Mouse (Mus musculus): ENCODE results near the gene Asic2. TPM values are rescaled to one million over a fixed set of nuclear protein-coding genes. Genes with fewer than 3 reads are reported as not detected.

The Asic2 gene
- polyA plus RNA-seq, 1 experiment from 2014 or later = 0.65 TPM

DNA sequence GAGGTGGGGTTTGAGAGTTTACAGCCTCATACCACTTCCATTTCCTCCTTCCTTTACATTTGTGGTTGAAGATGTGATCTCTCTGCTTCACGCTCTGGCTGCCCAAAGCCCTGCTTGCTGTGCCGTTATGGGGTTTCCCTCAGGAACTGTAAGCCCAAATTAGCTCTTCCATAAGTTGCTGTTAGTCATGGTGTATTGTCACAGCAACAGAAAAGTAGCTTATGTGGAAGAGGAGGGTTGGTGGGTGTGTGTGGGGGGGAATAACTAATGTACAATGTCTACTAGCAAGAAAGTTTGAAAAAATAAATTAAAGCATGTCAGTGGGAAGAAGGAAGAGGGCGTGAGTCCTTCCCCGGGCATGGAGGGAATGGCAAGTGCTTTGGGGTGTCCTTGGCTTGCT, 896.4 kb downstream of the Asic2 start:
- Histone ChIP-seq H3K27me3 (replicated peaks; ENCODE audit: control insufficient read depth, insufficient read depth, low read length) (no peaks in the 10 kb centered on the region), H3K9me3 (ENCODE audit: control insufficient read depth, low read length) (no peaks in the 10 kb centered on the region), H3K4me3 (ENCODE audit: low read depth, low read length) (no peak overlapping the region), H3K4me2 (ENCODE audit: low read depth, low read length) (no peak overlapping the region), H3K4me1 (ENCODE audit: control insufficient read depth, insufficient read depth, low read length) (no peaks in the 10 kb centered on the region), H3K9ac (ENCODE audit: low read depth, low read length) (no peak overlapping the region), H3K27ac (replicated peaks; ENCODE audit: low read depth, low read length) (no peak overlapping the region), H3K36me3 (ENCODE audit: control insufficient read depth, insufficient read depth, low read length) (no peaks in the 10 kb centered on the region)
- ATAC-seq (ENCODE audit: low read depth) = no peak
- WGBS = 90% methylated on average over 4 of the region's 4 CpGs
- DNase-seq (ENCODE audit: low spot score) = no peak

DNA sequence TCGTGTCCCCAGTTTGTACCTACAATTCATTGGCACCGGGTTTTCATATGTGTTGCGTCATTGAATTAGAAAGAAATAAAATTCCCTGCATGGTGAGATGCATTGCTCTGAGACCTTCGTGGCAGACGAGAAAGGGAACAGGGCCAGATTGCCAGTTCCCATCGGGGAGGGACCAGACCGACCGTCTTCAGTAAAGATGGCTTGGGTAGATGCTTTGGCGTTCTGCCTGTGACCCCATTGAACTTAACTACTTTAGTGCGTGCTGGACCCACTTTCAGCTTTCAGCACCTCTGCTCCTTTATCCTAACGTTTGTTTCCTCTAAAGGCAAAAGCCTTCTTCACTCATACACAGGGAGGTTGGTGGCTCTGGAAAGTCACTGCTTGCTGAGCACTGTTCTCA, 902.9 kb downstream of the Asic2 start:
- H3K4me3 ChIP-seq (ENCODE audit: low read depth, low read length) = no peak overlapping the region
- H3K27me3 ChIP-seq (replicated peaks; ENCODE audit: control insufficient read depth, insufficient read depth, low read length) = no peaks in the 10 kb centered on the region
- 87% methylated on average over 11 of the region's 11 CpGs for WGBS
- no peak for DNase-seq (ENCODE audit: low spot score)
- no peak overlapping the region for H3K4me2 ChIP-seq (ENCODE audit: low read depth, low read length)
- no peak for ATAC-seq (ENCODE audit: low read depth)
- no peak overlapping the region for H3K27ac ChIP-seq (replicated peaks; ENCODE audit: low read depth, low read length)
- no peaks in the 10 kb centered on the region for H3K36me3 ChIP-seq (ENCODE audit: control insufficient read depth, insufficient read depth, low read length)
- H3K4me1 ChIP-seq (ENCODE audit: control insufficient read depth, insufficient read depth, low read length) = no peaks in the 10 kb centered on the region
- no peaks in the 10 kb centered on the region for H3K9me3 ChIP-seq (ENCODE audit: control insufficient read depth, low read length)
- no peak overlapping the region for H3K9ac ChIP-seq (ENCODE audit: low read depth, low read length)

DNA sequence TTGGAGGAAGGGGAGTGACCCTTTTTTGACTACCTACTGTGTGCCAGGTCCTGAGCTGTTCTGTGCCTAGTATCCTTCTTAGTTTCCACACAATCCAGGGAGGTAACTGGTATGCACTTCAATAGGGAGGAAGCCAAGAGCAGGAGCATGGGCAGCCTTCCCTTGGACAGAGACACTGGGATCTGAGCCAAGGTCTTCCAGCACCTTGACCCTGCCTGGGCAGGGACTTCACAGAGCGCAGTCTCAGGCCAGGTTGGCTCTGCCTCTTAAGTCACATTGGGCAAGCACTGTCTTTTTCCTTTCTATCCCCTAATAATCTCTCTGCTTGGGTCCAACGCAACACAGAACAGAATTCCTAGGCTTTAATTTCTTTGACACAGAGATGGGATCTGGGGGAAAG, 904.3 kb downstream of the Asic2 start:
- DNase-seq (ENCODE audit: low spot score) (no peak), ATAC-seq (ENCODE audit: low read depth) (no peak)
- Histone ChIP-seq H3K4me1 (ENCODE audit: control insufficient read depth, insufficient read depth, low read length) (no peaks in the 10 kb centered on the region), H3K27me3 (replicated peaks; ENCODE audit: control insufficient read depth, insufficient read depth, low read length) (no peaks in the 10 kb centered on the region), H3K27ac (replicated peaks; ENCODE audit: low read depth, low read length) (no peak overlapping the region), H3K4me2 (ENCODE audit: low read depth, low read length) (no peak overlapping the region), H3K36me3 (ENCODE audit: control insufficient read depth, insufficient read depth, low read length) (no peaks in the 10 kb centered on the region), H3K9me3 (ENCODE audit: control insufficient read depth, low read length) (no peaks in the 10 kb centered on the region), H3K9ac (ENCODE audit: low read depth, low read length) (no peak overlapping the region), H3K4me3 (ENCODE audit: low read depth, low read length) (no peak overlapping the region)
- WGBS = 89% methylated on average over 2 of the region's 2 CpGs

DNA sequence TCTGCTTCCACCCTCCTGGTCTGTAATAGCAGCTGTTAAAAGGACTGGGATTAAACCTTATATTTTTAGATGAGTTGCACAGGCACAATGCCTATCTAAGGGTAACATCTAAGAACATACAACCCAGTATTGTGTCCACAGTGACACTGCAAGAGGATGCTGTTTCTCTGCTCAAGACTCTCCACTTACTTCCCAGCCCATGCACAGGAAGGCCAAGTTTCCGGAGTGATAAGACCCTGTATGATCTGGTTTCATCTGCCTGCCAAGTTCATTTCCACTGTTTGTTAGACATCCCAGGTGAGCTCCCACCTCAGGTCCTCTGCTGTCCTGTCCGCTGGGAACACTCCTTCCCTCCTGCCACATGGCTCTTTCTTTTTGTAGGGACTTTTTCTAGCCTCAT, 908.2 kb downstream of the Asic2 start:
- ATAC-seq (ENCODE audit: low read depth) = no peak
- no peak overlapping the region for H3K27ac ChIP-seq (replicated peaks; ENCODE audit: low read depth, low read length)
- no peak overlapping the region for H3K4me2 ChIP-seq (ENCODE audit: low read depth, low read length)
- H3K9me3 ChIP-seq (ENCODE audit: control insufficient read depth, low read length) = no peaks in the 10 kb centered on the region
- no peaks in the 10 kb centered on the region for H3K27me3 ChIP-seq (replicated peaks; ENCODE audit: control insufficient read depth, insufficient read depth, low read length)
- no peak overlapping the region for H3K9ac ChIP-seq (ENCODE audit: low read depth, low read length)
- H3K36me3 ChIP-seq (ENCODE audit: control insufficient read depth, insufficient read depth, low read length) = no peaks in the 10 kb centered on the region
- 81% methylated on average over 2 of the region's 2 CpGs for WGBS
- H3K4me1 ChIP-seq (ENCODE audit: control insufficient read depth, insufficient read depth, low read length) = no peaks in the 10 kb centered on the region
- no peak for DNase-seq (ENCODE audit: low spot score)
- no peak overlapping the region for H3K4me3 ChIP-seq (ENCODE audit: low read depth, low read length)

DNA sequence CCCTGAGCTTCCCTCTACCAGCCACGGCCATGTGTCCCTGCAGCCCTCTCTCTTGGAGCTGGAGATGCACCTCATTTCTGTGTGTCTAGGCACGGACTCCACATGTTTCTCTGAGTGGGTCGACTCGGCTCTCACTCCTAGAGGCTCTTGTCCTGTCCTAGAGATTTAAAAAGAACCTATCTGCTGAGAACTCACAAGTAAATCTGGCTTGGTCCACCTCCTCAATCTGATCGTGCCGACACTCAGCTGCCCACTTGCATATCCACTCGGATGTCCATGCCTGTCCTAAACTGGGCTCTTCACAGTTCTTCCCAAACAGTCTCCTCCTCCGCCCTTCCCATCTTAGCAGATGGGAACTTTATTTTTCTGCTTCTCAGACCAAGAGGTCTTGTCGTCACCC, 908.7 kb downstream of the Asic2 start:
- Histone ChIP-seq H3K4me2 (ENCODE audit: low read depth, low read length) (no peak overlapping the region), H3K27me3 (replicated peaks; ENCODE audit: control insufficient read depth, insufficient read depth, low read length) (no peaks in the 10 kb centered on the region), H3K4me1 (ENCODE audit: control insufficient read depth, insufficient read depth, low read length) (no peaks in the 10 kb centered on the region), H3K9me3 (ENCODE audit: control insufficient read depth, low read length) (no peaks in the 10 kb centered on the region), H3K4me3 (ENCODE audit: low read depth, low read length) (no peak overlapping the region), H3K27ac (replicated peaks; ENCODE audit: low read depth, low read length) (no peak overlapping the region), H3K9ac (ENCODE audit: low read depth, low read length) (no peak overlapping the region), H3K36me3 (ENCODE audit: control insufficient read depth, insufficient read depth, low read length) (no peaks in the 10 kb centered on the region)
- DNase-seq (ENCODE audit: low spot score) = no peak
- WGBS = 82% methylated on average over 9 of the region's 9 CpGs
- no peak for ATAC-seq (ENCODE audit: low read depth)

DNA sequence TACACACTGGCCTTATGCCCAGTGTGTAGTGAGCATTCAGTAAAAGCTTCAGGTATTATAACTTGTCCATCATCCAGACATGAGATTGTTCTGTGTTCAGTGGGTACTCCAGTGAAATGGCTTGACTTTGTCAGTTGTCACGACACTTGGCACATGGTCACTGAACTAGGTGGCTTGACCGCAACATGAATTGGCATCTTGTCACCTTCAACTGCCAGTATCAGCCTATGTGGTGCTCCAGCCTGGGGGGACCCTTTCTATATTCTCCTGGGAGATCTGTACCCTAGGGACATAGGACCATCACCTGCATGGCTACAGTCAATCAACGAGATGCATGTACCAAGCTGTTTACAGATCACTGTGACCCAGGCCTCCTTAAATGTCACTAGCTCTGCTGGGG, 910.8 kb downstream of the Asic2 start:
- H3K9me3 ChIP-seq (ENCODE audit: control insufficient read depth, low read length) = no peaks in the 10 kb centered on the region
- DNase-seq (ENCODE audit: low spot score) = no peak
- H3K27me3 ChIP-seq (replicated peaks; ENCODE audit: control insufficient read depth, insufficient read depth, low read length) = no peaks in the 10 kb centered on the region
- no peak overlapping the region for H3K9ac ChIP-seq (ENCODE audit: low read depth, low read length)
- H3K4me2 ChIP-seq (ENCODE audit: low read depth, low read length) = no peak overlapping the region
- H3K36me3 ChIP-seq (ENCODE audit: control insufficient read depth, insufficient read depth, low read length) = no peaks in the 10 kb centered on the region
- H3K4me1 ChIP-seq (ENCODE audit: control insufficient read depth, insufficient read depth, low read length) = no peaks in the 10 kb centered on the region
- H3K27ac ChIP-seq (replicated peaks; ENCODE audit: low read depth, low read length) = no peak overlapping the region
- no peak for ATAC-seq (ENCODE audit: low read depth)
- WGBS = 85% methylated on average over 3 of the region's 3 CpGs
- no peak overlapping the region for H3K4me3 ChIP-seq (ENCODE audit: low read depth, low read length)

DNA sequence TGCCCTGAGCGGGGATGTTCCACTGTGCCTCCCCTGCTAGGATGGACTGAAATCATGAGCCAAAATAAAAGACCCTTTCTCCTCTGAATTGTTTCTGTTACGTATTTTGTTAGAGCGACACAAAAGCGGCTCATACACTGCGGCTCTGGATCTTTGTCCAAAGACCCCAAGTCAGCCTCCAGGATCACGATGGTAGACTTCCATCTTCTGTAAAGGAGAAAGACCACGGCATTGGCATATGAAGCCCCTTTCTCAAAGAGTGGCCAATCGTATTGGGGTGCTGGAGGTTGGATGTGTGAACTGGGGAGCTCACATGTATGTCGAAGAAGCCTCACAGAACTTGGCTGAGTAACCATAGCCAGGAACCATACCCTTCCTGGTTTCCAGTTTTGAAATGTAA, 911.5 kb downstream of the Asic2 start:
- H3K4me3 ChIP-seq (ENCODE audit: low read depth, low read length) = no peak overlapping the region
- H3K9me3 ChIP-seq (ENCODE audit: control insufficient read depth, low read length) = no peaks in the 10 kb centered on the region
- no peak overlapping the region for H3K4me2 ChIP-seq (ENCODE audit: low read depth, low read length)
- H3K27me3 ChIP-seq (replicated peaks; ENCODE audit: control insufficient read depth, insufficient read depth, low read length) = no peaks in the 10 kb centered on the region
- ATAC-seq (ENCODE audit: low read depth) (no peak), DNase-seq (ENCODE audit: low spot score) (no peak)
- H3K4me1 ChIP-seq (ENCODE audit: control insufficient read depth, insufficient read depth, low read length) = no peaks in the 10 kb centered on the region
- no peak overlapping the region for H3K9ac ChIP-seq (ENCODE audit: low read depth, low read length)
- H3K36me3 ChIP-seq (ENCODE audit: control insufficient read depth, insufficient read depth, low read length) = no peaks in the 10 kb centered on the region
- WGBS = 92% methylated on average over 9 of the region's 9 CpGs
- no peak overlapping the region for H3K27ac ChIP-seq (replicated peaks; ENCODE audit: low read depth, low read length)

DNA sequence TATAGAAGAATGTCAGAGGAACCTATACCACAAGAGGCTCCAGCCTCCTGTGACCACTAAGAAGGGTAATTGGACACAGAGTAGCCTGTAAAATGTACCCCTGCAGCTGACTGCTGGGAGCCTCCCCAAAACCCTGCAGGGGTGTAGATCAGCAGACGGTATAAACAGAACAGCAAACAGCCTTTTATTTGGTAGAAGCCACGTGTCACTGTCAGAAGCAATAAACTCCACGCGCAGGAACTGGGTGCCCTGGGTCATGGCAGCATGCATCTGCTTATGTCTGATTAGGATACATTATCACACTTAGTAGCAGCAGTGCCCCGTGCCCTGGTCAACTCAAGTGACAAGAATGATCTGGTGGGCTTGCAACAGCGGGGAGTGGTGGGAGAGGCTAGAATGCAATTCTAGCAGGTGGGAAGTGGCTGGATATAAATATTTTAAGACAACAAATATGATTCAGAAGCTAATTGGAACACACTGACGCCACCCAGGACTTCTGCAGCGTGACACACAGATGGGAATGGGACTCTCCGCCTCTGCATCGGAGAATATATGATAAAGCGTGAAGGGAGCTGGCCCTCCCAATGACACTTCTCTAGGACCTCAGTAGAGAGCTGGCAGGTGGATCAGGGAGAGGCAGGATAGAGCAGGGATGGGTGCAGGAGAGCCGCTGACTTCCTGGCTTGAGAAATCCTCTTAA, 912.7 kb downstream of the Asic2 start:
- H3K4me1 ChIP-seq (ENCODE audit: control insufficient read depth, insufficient read depth, low read length) = no peaks in the 10 kb centered on the region
- H3K27ac ChIP-seq (replicated peaks; ENCODE audit: low read depth, low read length) = no peak overlapping the region
- no peak for ATAC-seq (ENCODE audit: low read depth)
- H3K9ac ChIP-seq (ENCODE audit: low read depth, low read length) = no peak overlapping the region
- no peak overlapping the region for H3K4me3 ChIP-seq (ENCODE audit: low read depth, low read length)
- H3K36me3 ChIP-seq (ENCODE audit: control insufficient read depth, insufficient read depth, low read length) = no peaks in the 10 kb centered on the region
- WGBS = 78% methylated on average over 12 of the region's 12 CpGs
- no peak overlapping the region for H3K4me2 ChIP-seq (ENCODE audit: low read depth, low read length)
- H3K27me3 ChIP-seq (replicated peaks; ENCODE audit: control insufficient read depth, insufficient read depth, low read length) = no peaks in the 10 kb centered on the region
- no peak for DNase-seq (ENCODE audit: low spot score)
- no peaks in the 10 kb centered on the region for H3K9me3 ChIP-seq (ENCODE audit: control insufficient read depth, low read length)

DNA sequence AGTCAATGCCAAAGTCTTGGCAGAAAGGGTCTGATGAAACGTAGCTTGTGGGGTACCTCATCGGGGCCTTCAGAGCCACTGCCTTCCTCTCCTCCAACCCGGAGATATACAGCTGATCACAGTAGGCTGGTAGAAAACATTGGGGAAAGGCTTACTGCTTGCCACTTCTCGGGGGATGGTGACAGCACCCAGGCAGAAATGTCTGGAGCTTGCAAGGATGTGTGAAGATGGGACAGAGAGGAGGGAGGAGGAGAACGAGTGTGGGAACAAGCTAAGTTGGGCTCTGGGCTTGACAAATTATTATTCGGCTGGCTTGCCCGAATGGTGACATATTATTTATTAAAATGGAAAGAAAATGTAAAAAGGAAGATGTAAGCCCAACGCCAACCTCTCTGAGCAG, 914.4 kb downstream of the Asic2 start:
- no peak for DNase-seq (ENCODE audit: low spot score)
- 87% methylated on average over 8 of the region's 8 CpGs for WGBS

More for the DNA sequence above, 914.4 kb downstream of the Asic2 start:
- Histone ChIP-seq H3K9me3 (ENCODE audit: control insufficient read depth, low read length) (no peaks in the 10 kb centered on the region), H3K9ac (ENCODE audit: low read depth, low read length) (no peak overlapping the region), H3K4me1 (ENCODE audit: control insufficient read depth, insufficient read depth, low read length) (no peaks in the 10 kb centered on the region), H3K4me2 (ENCODE audit: low read depth, low read length) (no peak overlapping the region), H3K27ac (replicated peaks; ENCODE audit: low read depth, low read length) (no peak overlapping the region), H3K27me3 (replicated peaks; ENCODE audit: control insufficient read depth, insufficient read depth, low read length) (no peaks in the 10 kb centered on the region), H3K36me3 (ENCODE audit: control insufficient read depth, insufficient read depth, low read length) (no peaks in the 10 kb centered on the region), H3K4me3 (ENCODE audit: low read depth, low read length) (no peak overlapping the region)
- no peak for ATAC-seq (ENCODE audit: low read depth)

Data from embryonic facial prominence, embryonic 14.5 days (tissue).